Mouse (Mus musculus) kidney, postnatal 14 days (tissue): Measurements from ENCODE around the gene Car10.
A peak's percentile ranks its signal among the peaks of the same experiment; 100 is the strongest.
"Not testable (repeated sequence)": the region's sequence is repeated elsewhere in the genome, so short reads cannot be mapped to it uniquely, and the experiment has no call there.

Experiments used
- DNase-seq: peaks from one replicate; pipeline ENCODE4 v3.0.0; 2022; ENCODE audit warnings: mixed read lengths

The Car10 gene

DNA sequence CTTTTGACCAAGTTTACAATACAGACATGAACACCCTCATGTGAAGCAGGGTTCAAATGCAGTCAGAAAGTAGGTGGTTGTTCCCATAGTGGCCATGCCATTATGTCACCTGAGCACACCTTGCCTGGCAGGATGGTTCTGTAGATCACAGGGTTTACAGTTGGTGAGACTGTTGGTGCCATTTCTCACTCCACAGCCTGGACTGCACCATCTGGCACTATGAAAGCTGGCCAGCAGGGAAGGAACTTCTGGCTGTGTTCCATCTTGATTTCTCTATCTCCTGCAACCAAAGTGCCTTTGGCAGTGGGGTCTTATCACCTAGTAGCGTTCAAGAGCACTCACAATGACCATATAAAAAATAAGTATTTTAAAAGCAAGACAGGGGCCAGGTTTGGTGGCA lies 303.3 kb downstream of the Car10 start:
- DNase-seq, result not testable (repeated sequence)

DNA sequence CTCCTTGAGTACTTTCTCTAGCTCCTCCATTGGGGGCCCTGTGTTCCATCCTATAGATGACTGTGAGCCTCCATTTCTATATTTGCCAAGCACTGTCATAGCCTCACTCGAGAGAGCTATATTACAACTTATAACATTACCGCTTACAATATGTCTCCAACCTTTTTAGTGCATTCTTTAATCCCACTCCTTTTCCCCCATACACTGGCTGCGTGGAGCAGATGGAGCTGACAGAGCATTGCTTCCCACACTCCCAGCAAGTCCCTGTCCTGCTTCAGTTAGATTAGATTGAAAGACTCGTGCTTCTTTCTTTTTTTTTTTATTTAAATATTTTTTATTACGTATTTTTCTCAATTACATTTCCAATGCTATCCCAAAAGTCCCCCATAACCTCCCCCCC lies 310.2 kb downstream of the Car10 start:
- no peak for DNase-seq

DNA sequence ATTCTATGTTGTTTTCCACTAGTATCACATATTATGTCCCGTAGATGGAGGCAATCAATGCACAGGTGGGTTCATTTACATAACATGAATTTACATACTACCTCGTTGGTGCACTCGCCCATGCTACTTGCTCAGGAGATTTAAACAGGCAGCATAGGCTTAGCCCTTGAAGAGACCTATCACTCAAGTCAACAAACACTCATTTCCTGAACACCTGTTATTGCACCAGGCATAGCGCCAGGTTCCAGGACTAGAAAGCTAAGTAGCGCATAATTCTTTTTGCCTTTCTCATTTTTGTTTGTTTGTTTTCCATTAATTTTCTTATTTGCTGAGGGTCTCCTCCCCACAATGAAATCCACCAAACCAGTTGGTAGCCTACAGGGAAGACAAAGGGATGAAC lies 333.7 kb downstream of the Car10 start:
- DNase-seq, result no peak

- DNase-seq, result no peak
Measured at GRCm38 (mm10) chr11:93434997-93435915, 337.4 kb downstream of the Car10 start.

GRCm38 (mm10) chr11:93436892-93437291 lies 339.1 kb downstream of the Car10 start:
- DNase-seq, result no peak

GRCm38 (mm10) chr11:93440466-93440865 lies 342.6 kb downstream of the Car10 start:
- DNase-seq, result no peak

DNA sequence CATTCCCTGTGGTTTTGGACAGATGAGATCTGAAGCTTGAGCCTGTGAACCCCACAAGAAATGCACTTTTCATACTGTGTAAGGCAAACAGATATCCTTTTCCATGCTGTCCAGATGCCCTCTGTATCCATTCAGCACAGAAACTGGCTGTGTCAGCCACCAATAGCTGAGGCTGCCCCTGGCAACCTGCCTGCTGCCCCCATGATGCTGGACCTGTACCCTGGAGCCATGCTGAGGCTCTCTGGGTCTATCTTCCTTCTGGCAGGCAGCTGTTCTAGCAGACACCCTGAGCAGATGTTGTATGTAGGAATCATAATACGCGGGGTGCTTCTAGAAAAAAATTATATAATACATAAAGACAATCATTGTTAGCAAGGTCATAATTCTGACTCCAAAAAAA lies 345.9 kb downstream of the Car10 start:
- no peak for DNase-seq

- no peak for DNase-seq
Measured at GRCm38 (mm10) chr11:93444741-93445140, 346.9 kb downstream of the Car10 start.

DNA sequence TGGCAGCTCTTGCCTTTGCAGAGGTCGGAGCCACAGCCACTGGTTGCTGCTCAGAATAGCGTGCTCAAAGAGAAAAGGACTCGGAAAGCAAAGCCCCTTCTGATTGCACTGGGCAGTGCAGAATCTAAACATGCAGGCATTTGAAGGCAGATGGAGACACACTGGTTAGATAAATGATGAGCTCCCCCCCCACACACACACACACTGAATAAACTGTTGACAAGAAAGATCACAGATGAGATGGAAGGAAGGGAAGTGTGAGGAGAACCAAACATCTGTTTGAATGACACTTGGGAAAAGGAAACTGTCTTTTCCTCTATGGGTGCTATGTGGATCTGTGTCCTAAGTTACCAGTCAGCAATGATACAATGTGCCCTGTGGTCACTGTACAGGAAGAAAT lies 349.7 kb downstream of the Car10 start:
- no peak for DNase-seq

- DNase-seq, result no peak
Measured at GRCm38 (mm10) chr11:93448290-93449256, 350.7 kb downstream of the Car10 start.

GRCm38 (mm10) chr11:93450535-93450934 lies 352.7 kb downstream of the Car10 start:
- DNase-seq, result no peak

DNA sequence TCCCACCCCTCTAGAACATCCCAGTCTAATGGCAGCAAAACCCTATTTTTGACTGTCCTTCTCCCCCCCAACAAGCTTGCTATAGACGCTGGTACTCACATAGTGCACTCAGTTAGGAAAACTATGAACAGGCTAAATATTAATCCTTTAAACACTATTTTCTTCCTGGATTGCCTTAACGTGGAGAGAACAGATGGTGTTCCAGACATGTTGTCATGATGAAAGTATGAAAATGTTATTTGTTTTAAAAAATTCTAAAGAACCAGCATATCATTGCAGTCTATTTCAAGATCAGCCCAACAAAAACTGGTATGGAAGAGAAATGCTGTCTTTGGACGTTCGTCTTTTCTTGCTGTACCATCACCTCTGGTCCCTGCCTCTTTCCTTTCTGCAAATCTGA lies 368.4 kb downstream of the Car10 start:
- no peak for DNase-seq

- DNase-seq, result no peak
Measured at GRCm38 (mm10) chr11:93467711-93468110, 369.9 kb downstream of the Car10 start.

DNA sequence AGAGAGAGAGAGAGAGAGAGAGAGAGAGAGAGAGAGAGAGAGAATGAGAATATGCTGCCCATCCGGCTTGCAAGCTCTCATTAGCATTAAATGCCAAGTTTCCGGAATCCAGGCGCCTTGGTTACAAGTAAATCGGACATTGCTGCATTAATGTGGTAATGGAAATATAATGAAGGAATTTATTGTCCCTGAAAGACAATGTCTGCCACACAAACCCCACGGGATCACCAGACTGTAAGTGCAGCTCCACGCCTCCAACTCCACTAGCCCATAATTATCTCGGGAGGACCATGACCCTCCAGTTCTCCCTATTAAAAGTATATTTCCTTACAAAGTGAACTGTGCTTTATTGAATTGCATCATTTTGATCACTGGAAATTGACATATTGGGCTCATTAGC lies 372.9 kb downstream of the Car10 start:
- no peak for DNase-seq

- DNase-seq, result peak; percentile 52
Measured at GRCm38 (mm10) chr11:93471573-93472179, 373.8 kb downstream of the Car10 start.

GRCm38 (mm10) chr11:93484661-93485060 lies 386.8 kb downstream of the Car10 start:
- DNase-seq, result no peak

DNA sequence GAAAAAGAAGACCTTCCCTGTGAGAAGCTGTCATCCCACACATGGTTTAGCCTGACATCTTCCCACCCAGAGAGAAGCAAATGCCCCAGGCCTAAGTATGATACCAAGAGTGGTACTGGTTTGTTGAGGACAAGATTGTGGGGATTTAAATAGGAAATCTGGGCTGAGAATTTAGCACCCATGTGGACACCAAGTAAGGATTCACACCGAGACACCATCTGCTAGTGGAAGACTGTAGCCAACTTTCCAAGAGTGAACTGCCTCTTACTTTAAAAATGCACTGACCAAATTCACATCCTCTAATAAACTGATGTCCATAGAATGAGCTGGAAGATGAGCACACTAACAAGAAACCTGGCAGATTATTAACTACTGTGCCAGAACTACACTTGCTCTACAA lies 389.2 kb downstream of the Car10 start:
- DNase-seq, result no peak

GRCm38 (mm10) chr11:93487913-93488604 lies 390.2 kb downstream of the Car10 start:
- no peak for DNase-seq

DNA sequence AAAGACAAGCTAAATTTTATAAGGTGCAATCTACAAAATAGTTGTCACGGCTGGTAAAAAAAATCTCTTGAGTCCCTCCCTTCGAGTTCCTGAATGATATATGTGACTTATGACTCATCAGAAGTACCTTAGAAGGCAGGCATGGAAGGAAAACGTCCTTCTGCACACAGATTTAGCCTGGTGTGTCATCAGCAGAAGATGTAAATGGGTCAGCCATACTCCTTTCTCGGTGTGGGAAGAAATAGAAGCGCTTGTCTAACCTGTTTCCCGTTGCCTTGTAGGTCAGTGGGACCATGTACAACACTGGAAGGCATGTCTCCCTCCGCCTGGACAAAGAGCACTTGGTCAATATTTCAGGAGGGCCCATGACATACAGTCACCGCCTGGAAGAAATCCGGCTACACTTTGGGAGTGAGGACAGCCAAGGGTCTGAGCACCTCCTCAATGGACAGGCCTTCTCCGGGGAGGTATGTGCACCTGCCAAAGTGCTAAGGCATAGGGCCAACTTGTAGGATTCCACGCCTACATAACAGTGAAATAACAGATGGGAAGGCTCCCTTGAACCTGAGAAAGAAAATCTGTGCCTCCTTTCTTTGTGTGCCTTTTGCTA lies 392.5 kb downstream of the Car10 start:
- DNase-seq, result no peak

GRCm38 (mm10) chr11:93497896-93498295 lies 400.1 kb downstream of the Car10 start:
- no peak for DNase-seq

DNA sequence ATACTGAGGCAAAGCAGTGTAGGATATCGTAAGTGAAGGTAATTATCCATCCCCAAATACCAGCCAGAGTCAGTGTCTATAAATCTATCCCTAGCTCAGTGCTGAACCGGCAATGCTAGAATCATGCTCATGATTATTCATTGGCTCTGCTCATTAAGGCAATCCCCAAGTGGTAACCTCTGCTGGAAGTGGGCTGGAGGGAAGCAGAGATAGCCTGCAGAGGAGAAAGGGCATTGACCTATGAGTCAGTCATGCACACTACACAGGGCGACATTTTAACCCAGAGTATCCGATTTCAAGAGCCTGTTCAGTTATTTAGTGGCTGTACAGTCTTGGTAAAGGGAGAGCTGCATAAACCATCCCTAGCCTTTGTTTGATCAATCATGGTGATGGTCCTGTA lies 402.6 kb downstream of the Car10 start:
- no peak for DNase-seq

GRCm38 (mm10) chr11:93501671-93502070 lies 403.8 kb downstream of the Car10 start:
- DNase-seq, result no peak
